Mouse (Mus musculus) ovary, postnatal 10 days (tissue): ENCODE results near the gene Aco2.

Source experiments
- DNase-seq: peaks from one replicate; pipeline ENCODE4 v3.0.0; 2022; ENCODE audit warnings: low spot score

Aco2 gene

GRCm38 (mm10) chr15:81920546-81921217, 48.6 kb downstream of the Aco2 start:
- no peak for DNase-seq

GRCm38 (mm10) chr15:81921255-81921654, 49.1 kb downstream of the Aco2 start:
- DNase-seq = no peak

GRCm38 (mm10) chr15:81924933-81925332, 52.8 kb downstream of the Aco2 start:
- no peak for DNase-seq

GRCm38 (mm10) chr15:81925760-81926445, 53.8 kb downstream of the Aco2 start, which contains the start of gene Polr3h:
TSS of gene Polr3h (minus strand) at chr15:81926240.
- DNase-seq = peak; percentile 72

- DNase-seq = no peak
These were observed 54.3 kb downstream of the Aco2 start for GRCm38 (mm10) chr15:81926446-81926822.

GRCm38 (mm10) chr15:81927741-81928140, 55.6 kb downstream of the Aco2 start:
- no peak for DNase-seq

- DNase-seq = no peak
These were observed 56.2 kb downstream of the Aco2 start for GRCm38 (mm10) chr15:81928277-81928676.

- no peak for DNase-seq
These were observed 60.9 kb downstream of the Aco2 start for GRCm38 (mm10) chr15:81932951-81933470.

GRCm38 (mm10) chr15:81933986-81934385, 61.9 kb downstream of the Aco2 start:
- DNase-seq = no peak

GRCm38 (mm10) chr15:81935869-81936637, 63.9 kb downstream of the Aco2 start:
- no peak for DNase-seq

- no peak for DNase-seq
These were observed 64.6 kb downstream of the Aco2 start, which contains the start of gene Csdc2 for GRCm38 (mm10) chr15:81936679-81937078. TSS of gene Csdc2 (plus strand) at chr15:81936759.

- DNase-seq = no peak
These were observed 65.2 kb downstream of the Aco2 start for GRCm38 (mm10) chr15:81937098-81937972.

- no peak for DNase-seq
These were observed 66.1 kb downstream of the Aco2 start for GRCm38 (mm10) chr15:81938246-81938645.

GRCm38 (mm10) chr15:81939157-81939715, 67.1 kb downstream of the Aco2 start:
- no peak for DNase-seq

- DNase-seq = no peak
These were observed 67.7 kb downstream of the Aco2 start for GRCm38 (mm10) chr15:81939774-81940173.

GRCm38 (mm10) chr15:81940219-81940618, 68.1 kb downstream of the Aco2 start:
- DNase-seq = no peak

- DNase-seq = no peak
These were observed 68.9 kb downstream of the Aco2 start for GRCm38 (mm10) chr15:81941010-81941409.

- no peak for DNase-seq
These were observed 71.2 kb downstream of the Aco2 start for GRCm38 (mm10) chr15:81943176-81943749.

GRCm38 (mm10) chr15:81949076-81949475, 77.0 kb downstream of the Aco2 start:
- DNase-seq = no peak

- DNase-seq = no peak
These were observed 77.5 kb downstream of the Aco2 start for GRCm38 (mm10) chr15:81949476-81950131.
